Comparison of ENCODE assay signal across 11 mouse cellular contexts in genomic region chr12:80778188-80778936, GRCm38 (mm10). TPM values are rescaled to one million over a fixed set of nuclear protein-coding genes. Genes with fewer than 3 reads are reported as not detected.
DNase-seq lines count a peak whose midpoint lies in the region; ATAC-seq and TF ChIP-seq lines count a peak whose summit lies in the region.
"Had no signal": no experiment of that assay in that cellular context is flagged by ENCODE, and none has a peak within 500 bp of the region (broad histone marks: within the 10 kb centered on the region; RNA-seq: fewer than 3 reads in every experiment).

No protein-coding gene starts in this region.

- no peaks in the 10 kb centered on the region for H3K79me2 ChIP-seq in heart, adult 2 months (replicated peaks; ENCODE audit: control insufficient read depth, insufficient read depth, low read length)

- peak overlapping the region; percentile 59 for H3K4me2 ChIP-seq in heart, embryonic 11.5 days
- H3K4me2 ChIP-seq: limb, embryonic 15.5 days had no signal

- intact Hi-C loops in heart, adult 2 months (cut with DNase I), result no loop called here

- H3K4me1 ChIP-seq in heart, embryonic 11.5 days (ENCODE audit: control insufficient read depth, insufficient read depth, low read length), result peaks cover 17% of the 10 kb centered on the region
- H3K4me1 ChIP-seq in heart, adult 2 months (ENCODE audit: control insufficient read depth, insufficient read depth, low read length), result no peaks in the 10 kb centered on the region
- no peaks in the 10 kb centered on the region for H3K4me1 ChIP-seq in kidney, adult 2 months (ENCODE audit: control insufficient read depth, insufficient read depth, low read length)
- H3K4me1 ChIP-seq: limb, embryonic 15.5 days had no signal

- no peak for TF ChIP-seq POLR2A in heart, adult 2 months (IDR thresholded peaks at IDR 0.05; ENCODE audit: insufficient read depth, low read depth, low read length)
- TF ChIP-seq POLR2A in kidney, adult 2 months (IDR thresholded peaks at IDR 0.05; ENCODE audit: low read depth, low read length), result no peak

- H3K27me3 ChIP-seq in heart, embryonic 11.5 days (ENCODE audit: control insufficient read depth, insufficient read depth, low read length), result no peaks in the 10 kb centered on the region
- no peaks in the 10 kb centered on the region for H3K27me3 ChIP-seq in heart, adult 2 months (ENCODE audit: control insufficient read depth, insufficient read depth, low read length)
- no peaks in the 10 kb centered on the region for H3K27me3 ChIP-seq in kidney, adult 2 months (replicated peaks; ENCODE audit: control insufficient read depth, insufficient read depth, low read length)
- H3K27me3 ChIP-seq: limb, embryonic 15.5 days had no signal

- TF ChIP-seq EP300 in heart, adult 2 months (IDR thresholded peaks at IDR 0.05; ENCODE audit: insufficient read depth, low read depth, low read length), result no peak

- peak overlapping the region; percentile 43; the same call in 1 of the 2 replicates for H3K9ac ChIP-seq in heart, embryonic 11.5 days (ENCODE audit: low read depth, low read length)
- H3K9ac ChIP-seq in heart, adult 2 months (ENCODE audit: low read depth, low read length), result no peak overlapping the region
- H3K9ac ChIP-seq: limb, embryonic 15.5 days had no signal

- peak overlapping the region; percentile 89 for H3K27ac ChIP-seq in heart, embryonic 11.5 days (ENCODE audit: low read depth, low read length)
- no peak overlapping the region for H3K27ac ChIP-seq in heart, adult 2 months
- H3K27ac ChIP-seq in kidney, adult 2 months (ENCODE audit: insufficient read depth, low read depth, low read length), result no peak overlapping the region
- H3K27ac ChIP-seq: kidney, postnatal 0 days; limb, embryonic 15.5 days had no signal

- peak; percentile 92 for ATAC-seq in heart, embryonic 11.5 days (replicated peaks; ENCODE audit: insufficient number of reproducible peaks, low FRiP score, low TSS enrichment)
- peak; percentile 90 for ATAC-seq in megakaryocyte, adult 5-6 weeks (ENCODE audit: poor library complexity, severe bottlenecking)
- ATAC-seq in frontal cortex, adult (ENCODE audit: low TSS enrichment), result no peak

- no peak for DNase-seq in heart, adult 2 months
- peak; percentile 55 for DNase-seq in CD4-positive, CD25-positive, alpha-beta regulatory T cell, adult 2 months (ENCODE audit: low read depth, low spot score)
- DNase-seq in c-Kit-positive CD71-negative TER-119-negative erythroid progenitor cells, embryonic 14.5 days (ENCODE audit: low read depth), result peak; percentile 72
- DNase-seq in ovary, postnatal 14 days (ENCODE audit: low spot score), result no peak
- no peak for DNase-seq in kidney, adult 2 months
- DNase-seq: thymus, postnatal 4 days had no signal

- no peaks in the 10 kb centered on the region for H3K9me3 ChIP-seq in heart, embryonic 11.5 days (replicated peaks; ENCODE audit: control insufficient read depth, low read length)
- H3K9me3 ChIP-seq: limb, embryonic 15.5 days had no signal

- 36% methylated on average over 16 of the region's 16 CpGs for WGBS in heart, embryonic 11.5 days (ENCODE audit: insufficient replicate concordance)
- 45% methylated on average over 16 of the region's 16 CpGs for WGBS in heart, adult 2 months
- 89% methylated on average over 16 of the region's 16 CpGs for WGBS in kidney, adult 2 months

- H3K4me3 ChIP-seq in heart, embryonic 11.5 days (ENCODE audit: low read depth, low read length), result 0 out of 2 replicates have a peak overlapping the region, but pooled peaks have one; percentile 8
- H3K4me3 ChIP-seq in heart, adult 2 months, result no peak overlapping the region
- H3K4me3 ChIP-seq in kidney, adult 2 months (ENCODE audit: insufficient read depth, low read depth, low read length), result no peak overlapping the region
- H3K4me3 ChIP-seq: limb, embryonic 15.5 days had no signal

- no peaks in the 10 kb centered on the region for H3K36me3 ChIP-seq in heart, embryonic 11.5 days (ENCODE audit: control insufficient read depth, insufficient read depth, low read length)
- H3K36me3 ChIP-seq in heart, adult 2 months (ENCODE audit: control insufficient read depth, insufficient read depth, low read length), result no peaks in the 10 kb centered on the region
- no peaks in the 10 kb centered on the region for H3K36me3 ChIP-seq in kidney, adult 2 months (ENCODE audit: control insufficient read depth, insufficient read depth, low read length)
- H3K36me3 ChIP-seq: limb, embryonic 15.5 days had no signal

- TF ChIP-seq CTCF in heart, adult 2 months (IDR thresholded peaks at IDR 0.05), result no peak
- no peak for TF ChIP-seq CTCF in kidney, adult 2 months (conservative IDR thresholded peaks at IDR 0.05; ENCODE audit: insufficient read depth, insufficient read length, low read depth, low read length)

RNA-seq across cellular contexts. Expression of gene Susd6, which starts 11.9 kb away (rescaled TPM):
- 17.7 and 20.4 TPM in 2 replicates for polyA plus RNA-seq in heart, embryonic 11.5 days (2014; fragmentation: Nextera tagmentation; extraction: Ambion mirVana)
- total RNA-seq in heart, adult 2 months (2021), result 10 to 100 TPM; 67.4 to 78.6 TPM
- polyA plus RNA-seq in heart, adult 2 months (2012; rRNA removed), result 50.1 and 75.8 TPM in 2 replicates
- total RNA-seq in megakaryocyte, adult 5-6 weeks (2015), result 26.8 and 26.9 TPM in 2 replicates
- 37.1 and 38.3 TPM in 2 replicates for total RNA-seq in megakaryocyte, adult 5-6 weeks (2017)
- polyA plus RNA-seq in kidney, adult 2 months (2012; rRNA removed), result 65.5 and 80.0 TPM in 2 replicates

RNA-seq across cellular contexts. Expression of gene Ccdc177, which starts 17.9 kb away (rescaled TPM):
- 0.04 TPM in 1 of 2 replicates, not detected in the other for polyA plus RNA-seq in heart, embryonic 11.5 days (2014; fragmentation: Nextera tagmentation; extraction: Ambion mirVana)
- total RNA-seq in heart, adult 2 months (2021), result under 1 TPM in 1 of 2 experiments, not detected in 1; 0.05 TPM
- not detected in 2 replicates for polyA plus RNA-seq in heart, adult 2 months (2012; rRNA removed)
- not detected in 2 replicates for total RNA-seq in megakaryocyte, adult 5-6 weeks (2015)
- total RNA-seq in megakaryocyte, adult 5-6 weeks (2017), result not detected in 2 replicates
- not detected in 2 replicates for polyA plus RNA-seq in kidney, adult 2 months (2012; rRNA removed)

Comparison
In these comparisons a context has a peak if more than half of its experiments do, and no peak if none do; other contexts are left out.
1. DNase-seq: peak in CD4-positive, CD25-positive, alpha-beta regulatory T cell, adult 2 months (single experiment) and c-Kit-positive CD71-negative TER-119-negative erythroid progenitor cells, embryonic 14.5 days (single experiment); none in heart, adult 2 months (0 of 2), ovary, postnatal 14 days (single experiment) and kidney, adult 2 months (single experiment).